Mouse (Mus musculus): ENCODE measurements around the gene Egfr. TPM values are rescaled to one million over a fixed set of nuclear protein-coding genes. Genes with fewer than 3 reads are reported as not detected.

Gene Egfr
- polyA plus RNA-seq, 1 experiment from 2014 or later: 4.6 TPM

DNA sequence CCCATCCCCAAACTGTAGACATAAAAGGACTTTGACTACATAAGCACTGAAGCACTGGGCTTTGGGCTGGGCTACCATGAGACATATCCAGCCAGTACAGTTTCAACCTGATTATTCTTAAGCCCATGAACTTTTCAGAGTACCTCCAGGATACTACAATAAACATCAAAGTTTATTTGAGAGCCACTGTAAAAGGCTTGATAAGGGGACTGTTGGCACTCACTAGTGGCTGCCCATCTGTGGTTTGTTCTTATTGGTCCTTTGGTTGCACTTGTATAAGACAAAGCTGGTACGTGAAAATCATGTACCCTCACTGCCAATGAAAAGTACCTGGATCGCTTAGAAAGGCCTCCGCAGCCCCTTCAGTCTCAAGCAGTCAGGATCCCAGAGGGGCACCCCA lies 162.8 kb downstream of the Egfr start:
- Histone ChIP-seq H3K4me2 (ENCODE audit: low read depth, low read length) (no peak overlapping the region), H3K27ac (ENCODE audit: low read depth, low read length) (no peak overlapping the region), H3K27me3 (ENCODE audit: control insufficient read depth, insufficient read depth, low read length) (no peaks in the 10 kb centered on the region), H3K36me3 (ENCODE audit: control insufficient read depth, insufficient read depth, low read length) (no peaks in the 10 kb centered on the region), H3K9me3 (ENCODE audit: control insufficient read depth, low read length) (no peaks in the 10 kb centered on the region), H3K4me1 (ENCODE audit: control insufficient read depth, insufficient read depth, low read length) (no peaks in the 10 kb centered on the region), H3K9ac (replicated peaks; ENCODE audit: low read depth, low read length) (no peak overlapping the region), H3K4me3 (ENCODE audit: low read depth, low read length) (no peak overlapping the region)
- WGBS: 73% methylated on average over 3 of the region's 3 CpGs
- no peak for ATAC-seq (ENCODE audit: low read depth)

DNA sequence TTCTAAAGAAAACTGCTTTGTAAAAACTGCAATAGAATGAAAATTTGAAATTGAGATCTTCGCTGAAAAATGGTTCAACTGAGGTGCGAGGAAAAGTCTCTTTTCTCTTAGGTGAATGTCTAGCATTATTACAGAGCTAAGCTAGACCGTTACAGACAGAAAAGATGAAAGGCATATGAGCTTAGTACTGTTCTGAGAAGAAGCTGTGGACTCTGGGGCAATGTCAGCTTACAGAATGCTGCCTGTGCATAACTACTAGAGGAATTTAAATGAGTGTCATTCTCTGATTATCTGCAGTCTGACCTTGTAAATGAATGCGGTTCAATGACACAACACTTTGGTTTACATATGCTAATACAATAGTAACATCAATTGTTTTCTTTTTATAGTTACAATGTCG lies 163.8 kb downstream of the Egfr start:
- no peak overlapping the region for H3K4me3 ChIP-seq (ENCODE audit: low read depth, low read length)
- no peaks in the 10 kb centered on the region for H3K36me3 ChIP-seq (ENCODE audit: control insufficient read depth, insufficient read depth, low read length)
- no peaks in the 10 kb centered on the region for H3K9me3 ChIP-seq (ENCODE audit: control insufficient read depth, low read length)
- no peak overlapping the region for H3K27ac ChIP-seq (ENCODE audit: low read depth, low read length)
- no peak overlapping the region for H3K4me2 ChIP-seq (ENCODE audit: low read depth, low read length)
- no peak for ATAC-seq (ENCODE audit: low read depth)
- no peaks in the 10 kb centered on the region for H3K4me1 ChIP-seq (ENCODE audit: control insufficient read depth, insufficient read depth, low read length)
- H3K9ac ChIP-seq (replicated peaks; ENCODE audit: low read depth, low read length): no peak overlapping the region
- WGBS: 70% methylated on average over 5 of the region's 5 CpGs
- no peaks in the 10 kb centered on the region for H3K27me3 ChIP-seq (ENCODE audit: control insufficient read depth, insufficient read depth, low read length)

DNA sequence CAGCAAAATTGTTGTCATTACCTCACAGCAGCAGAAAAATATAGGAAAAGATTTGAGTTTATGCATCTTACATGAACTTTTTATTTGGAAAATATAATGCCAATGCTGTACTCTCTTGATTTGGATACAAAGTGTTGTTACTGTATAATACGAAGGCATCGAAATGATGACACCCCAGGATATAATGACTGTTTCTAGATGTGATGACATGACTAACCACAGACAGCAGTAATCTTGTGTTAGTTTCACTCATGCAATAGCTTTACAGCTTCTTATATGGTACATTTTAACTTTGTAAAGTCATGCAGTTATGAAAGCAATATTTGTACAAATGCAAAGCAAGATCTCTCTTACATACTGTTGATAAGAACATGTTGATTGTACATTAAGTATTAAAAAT lies 165.5 kb downstream of the Egfr start:
- H3K27me3 ChIP-seq (ENCODE audit: control insufficient read depth, insufficient read depth, low read length): no peaks in the 10 kb centered on the region
- no peak overlapping the region for H3K9ac ChIP-seq (replicated peaks; ENCODE audit: low read depth, low read length)
- H3K4me2 ChIP-seq (ENCODE audit: low read depth, low read length): no peak overlapping the region
- H3K27ac ChIP-seq (ENCODE audit: low read depth, low read length): no peak overlapping the region
- no peaks in the 10 kb centered on the region for H3K36me3 ChIP-seq (ENCODE audit: control insufficient read depth, insufficient read depth, low read length)
- whole genome bisulfite sequencing: 98% methylated on average over 2 of the region's 2 CpGs
- ATAC-seq (ENCODE audit: low read depth): no peak
- no peaks in the 10 kb centered on the region for H3K4me1 ChIP-seq (ENCODE audit: control insufficient read depth, insufficient read depth, low read length)
- no peak overlapping the region for H3K4me3 ChIP-seq (ENCODE audit: low read depth, low read length)
- no peaks in the 10 kb centered on the region for H3K9me3 ChIP-seq (ENCODE audit: control insufficient read depth, low read length)

DNA sequence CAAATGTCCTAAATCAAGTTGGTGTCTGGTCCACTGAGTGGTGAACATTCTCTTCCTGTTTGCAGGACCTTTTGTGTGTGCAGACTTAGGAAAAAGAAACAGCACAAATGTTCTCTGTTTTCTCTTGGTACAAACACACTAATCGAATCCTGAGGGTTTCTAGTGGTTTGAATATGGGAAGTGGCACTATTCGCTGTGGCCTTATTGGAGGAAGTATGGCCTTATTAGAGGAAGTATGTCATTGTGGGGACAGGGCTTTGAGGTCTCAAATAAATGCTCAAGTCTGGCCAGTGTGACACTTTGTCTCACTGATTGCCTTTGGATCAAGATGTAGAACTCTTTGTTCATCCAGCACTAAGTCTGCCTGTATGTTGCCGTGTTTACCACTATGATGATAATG lies 180.2 kb downstream of the Egfr start:
- H3K4me1 ChIP-seq (ENCODE audit: control insufficient read depth, insufficient read depth, low read length): no peaks in the 10 kb centered on the region
- no peak overlapping the region for H3K4me3 ChIP-seq (ENCODE audit: low read depth, low read length)
- H3K4me2 ChIP-seq (ENCODE audit: low read depth, low read length): no peak overlapping the region
- H3K9me3 ChIP-seq (ENCODE audit: control insufficient read depth, low read length): no peaks in the 10 kb centered on the region
- WGBS: 91% methylated on average over 3 of the region's 3 CpGs
- H3K27ac ChIP-seq (ENCODE audit: low read depth, low read length): no peak overlapping the region
- H3K27me3 ChIP-seq (ENCODE audit: control insufficient read depth, insufficient read depth, low read length): no peaks in the 10 kb centered on the region
- no peak for ATAC-seq (ENCODE audit: low read depth)
- H3K9ac ChIP-seq (replicated peaks; ENCODE audit: low read depth, low read length): no peak overlapping the region
- no peaks in the 10 kb centered on the region for H3K36me3 ChIP-seq (ENCODE audit: control insufficient read depth, insufficient read depth, low read length)

DNA sequence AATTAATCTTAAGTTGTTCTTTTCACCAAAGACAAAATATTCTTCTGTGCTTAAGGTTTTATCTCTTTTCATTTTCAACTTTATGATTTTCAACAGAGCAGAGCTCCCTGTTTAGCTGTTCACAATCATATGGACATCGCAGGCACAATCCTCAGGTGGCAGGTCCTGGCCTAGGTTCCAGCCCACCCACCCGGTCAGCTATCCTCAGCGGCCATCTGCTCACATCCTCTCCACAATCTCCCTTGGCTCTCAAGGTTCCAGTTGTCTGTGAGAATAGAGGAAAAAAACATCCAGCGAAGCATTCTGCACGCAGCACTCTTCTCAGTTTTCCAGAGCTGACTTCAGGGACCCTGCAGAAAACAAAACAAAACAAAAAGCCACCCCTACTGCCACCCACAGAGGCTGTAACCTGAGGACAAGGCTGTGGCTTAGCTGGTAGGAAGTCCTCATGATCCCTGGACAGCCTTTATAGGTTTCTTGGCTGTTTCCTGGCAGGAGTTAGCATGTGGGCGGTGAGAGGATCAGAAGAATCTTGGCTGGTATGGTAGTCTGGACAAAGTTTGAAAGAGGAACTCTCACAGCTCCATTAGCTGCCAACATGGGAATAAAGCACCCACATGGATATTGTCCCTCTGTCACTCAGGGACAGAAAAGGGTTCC lies 183.7 kb downstream of the Egfr start:
- no peaks in the 10 kb centered on the region for H3K36me3 ChIP-seq (ENCODE audit: control insufficient read depth, insufficient read depth, low read length)
- H3K9ac ChIP-seq (replicated peaks; ENCODE audit: low read depth, low read length): no peak overlapping the region
- no peak overlapping the region for H3K4me2 ChIP-seq (ENCODE audit: low read depth, low read length)
- no peak overlapping the region for H3K27ac ChIP-seq (ENCODE audit: low read depth, low read length)
- no peaks in the 10 kb centered on the region for H3K27me3 ChIP-seq (ENCODE audit: control insufficient read depth, insufficient read depth, low read length)
- WGBS: 79% methylated on average over 6 of the region's 6 CpGs
- H3K4me1 ChIP-seq (ENCODE audit: control insufficient read depth, insufficient read depth, low read length): no peaks in the 10 kb centered on the region
- H3K4me3 ChIP-seq (ENCODE audit: low read depth, low read length): no peak overlapping the region
- ATAC-seq (ENCODE audit: low read depth): no peak
- no peaks in the 10 kb centered on the region for H3K9me3 ChIP-seq (ENCODE audit: control insufficient read depth, low read length)

DNA sequence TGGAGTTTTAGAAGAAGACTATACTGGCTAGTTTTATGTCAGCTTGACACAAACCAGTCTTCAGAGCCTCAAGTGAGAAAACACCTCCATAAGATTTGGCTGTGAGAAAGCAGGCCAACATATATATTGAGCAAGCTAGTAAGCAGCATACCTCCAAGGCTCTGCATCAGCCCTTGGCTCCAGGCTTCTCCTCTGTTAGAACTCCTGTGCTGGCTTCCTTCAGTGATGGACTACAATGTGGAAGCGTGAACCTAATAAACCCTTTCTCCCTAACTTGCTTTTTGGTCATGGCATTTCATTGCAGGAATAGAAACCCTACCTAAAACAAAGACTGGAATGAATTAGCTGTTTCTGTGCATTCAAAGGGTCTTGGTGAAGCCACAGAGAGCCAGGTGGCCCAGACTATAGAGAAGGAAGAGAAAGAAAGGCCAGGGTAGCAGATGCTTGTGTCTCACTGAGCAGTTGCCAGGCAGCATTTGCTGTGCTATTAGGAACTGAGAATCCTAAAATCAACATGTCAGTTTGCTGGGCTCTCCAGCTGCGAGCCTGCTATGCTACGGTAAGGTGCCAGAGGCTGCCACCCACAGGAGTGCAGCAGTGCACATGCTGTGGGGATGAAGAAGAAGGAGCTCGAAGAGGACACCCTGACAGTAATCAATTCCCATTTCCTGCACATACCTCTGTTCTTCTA lies 189.2 kb downstream of the Egfr start:
- Histone ChIP-seq H3K9me3 (ENCODE audit: control insufficient read depth, low read length) (no peaks in the 10 kb centered on the region), H3K9ac (replicated peaks; ENCODE audit: low read depth, low read length) (no peak overlapping the region), H3K4me3 (ENCODE audit: low read depth, low read length) (no peak overlapping the region), H3K27me3 (ENCODE audit: control insufficient read depth, insufficient read depth, low read length) (no peaks in the 10 kb centered on the region), H3K27ac (ENCODE audit: low read depth, low read length) (peak overlapping the region; percentile 22), H3K4me1 (ENCODE audit: control insufficient read depth, insufficient read depth, low read length) (peaks cover 6% of the 10 kb centered on the region; the same call in 1 of the 2 replicates), H3K4me2 (ENCODE audit: low read depth, low read length) (no peak overlapping the region), H3K36me3 (ENCODE audit: control insufficient read depth, insufficient read depth, low read length) (no peaks in the 10 kb centered on the region)
- peak; percentile 83; the same call in 1 of the 2 replicates for ATAC-seq (ENCODE audit: low read depth)
- WGBS: 26% methylated on average over 4 of the region's 4 CpGs

DNA sequence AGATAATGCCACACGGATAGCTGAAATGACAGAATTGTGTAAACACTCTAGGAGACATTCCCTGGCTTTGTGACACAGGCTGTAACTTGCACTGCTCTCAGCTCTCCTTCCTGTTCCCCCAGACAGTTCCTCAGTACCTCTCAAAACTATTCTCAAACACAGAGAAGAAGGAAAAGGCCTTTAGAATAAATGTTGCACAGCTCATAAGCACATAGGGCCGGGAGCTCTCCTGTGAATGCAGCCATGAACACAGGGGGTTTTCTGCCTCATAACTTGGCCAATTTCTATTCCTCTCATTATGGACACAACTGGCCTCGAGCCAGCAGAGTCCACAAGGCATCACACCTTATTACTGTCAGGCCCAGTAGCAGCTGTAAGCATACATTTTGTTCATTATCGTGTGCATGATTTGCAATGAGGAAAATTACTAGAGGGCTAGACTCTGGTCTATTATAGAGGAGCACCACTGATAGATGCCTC lies 190.0 kb downstream of the Egfr start:
- H3K36me3 ChIP-seq (ENCODE audit: control insufficient read depth, insufficient read depth, low read length): no peaks in the 10 kb centered on the region
- H3K9ac ChIP-seq (replicated peaks; ENCODE audit: low read depth, low read length): no peak overlapping the region
- H3K9me3 ChIP-seq (ENCODE audit: control insufficient read depth, low read length): no peaks in the 10 kb centered on the region
- H3K27ac ChIP-seq (ENCODE audit: low read depth, low read length): peak overlapping the region; percentile 22
- ATAC-seq (ENCODE audit: low read depth): peak; percentile 72; the same call in 1 of the 2 replicates
- no peak overlapping the region for H3K4me3 ChIP-seq (ENCODE audit: low read depth, low read length)
- H3K27me3 ChIP-seq (ENCODE audit: control insufficient read depth, insufficient read depth, low read length): no peaks in the 10 kb centered on the region
- peaks cover 6% of the 10 kb centered on the region; the same call in 1 of the 2 replicates for H3K4me1 ChIP-seq (ENCODE audit: control insufficient read depth, insufficient read depth, low read length)
- no peak overlapping the region for H3K4me2 ChIP-seq (ENCODE audit: low read depth, low read length)
- WGBS: 48% methylated on average over 4 of the region's 4 CpGs

DNA sequence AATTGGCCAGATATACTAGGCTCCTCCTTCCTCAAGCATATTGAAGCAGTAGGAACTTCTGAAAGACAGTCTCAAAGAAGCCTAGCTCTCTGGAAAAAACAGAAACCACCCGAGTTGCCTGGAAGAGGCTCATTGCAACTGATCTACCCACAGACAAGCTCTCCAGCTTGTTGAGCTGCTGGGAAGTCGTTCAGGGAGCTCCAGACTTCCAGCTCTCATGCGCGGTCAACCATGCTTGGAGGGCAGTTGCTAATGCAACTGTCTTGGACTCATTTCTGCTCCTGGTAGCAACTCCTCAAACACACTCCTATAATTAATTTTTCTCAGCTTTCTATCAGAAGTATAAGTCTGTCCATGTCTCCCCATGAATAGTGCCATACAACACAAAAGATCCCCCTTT lies 191.0 kb downstream of the Egfr start:
- ATAC-seq (ENCODE audit: low read depth): no peak
- Histone ChIP-seq H3K9me3 (ENCODE audit: control insufficient read depth, low read length) (no peaks in the 10 kb centered on the region), H3K27me3 (ENCODE audit: control insufficient read depth, insufficient read depth, low read length) (no peaks in the 10 kb centered on the region), H3K27ac (ENCODE audit: low read depth, low read length) (no peak overlapping the region), H3K4me3 (ENCODE audit: low read depth, low read length) (no peak overlapping the region), H3K4me2 (ENCODE audit: low read depth, low read length) (no peak overlapping the region), H3K4me1 (ENCODE audit: control insufficient read depth, insufficient read depth, low read length) (peaks cover 6% of the 10 kb centered on the region; the same call in 1 of the 2 replicates), H3K36me3 (ENCODE audit: control insufficient read depth, insufficient read depth, low read length) (no peaks in the 10 kb centered on the region), H3K9ac (replicated peaks; ENCODE audit: low read depth, low read length) (no peak overlapping the region)
- WGBS: 86% methylated on average over 4 of the region's 4 CpGs

DNA sequence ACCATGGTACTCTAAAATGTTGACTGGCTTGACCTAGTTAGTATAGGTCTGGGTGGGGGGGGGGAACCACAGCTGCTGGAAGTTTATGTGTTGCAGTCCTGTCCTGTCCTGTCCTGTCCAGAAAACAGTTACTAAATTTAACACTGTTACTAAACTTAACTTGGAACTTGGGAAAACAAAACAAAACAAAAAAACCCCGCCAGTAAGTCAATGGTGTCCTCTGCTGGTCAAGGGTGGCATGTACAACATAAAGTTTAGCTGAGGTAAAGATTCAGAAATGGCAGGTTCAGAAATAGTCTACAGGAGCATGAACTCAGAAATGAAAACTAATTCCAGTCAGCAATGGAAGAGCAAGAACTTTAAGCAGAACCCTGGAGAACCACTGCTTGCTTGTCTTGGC lies 196.8 kb downstream of the Egfr start:
- Histone ChIP-seq H3K27me3 (ENCODE audit: control insufficient read depth, insufficient read depth, low read length) (no peaks in the 10 kb centered on the region), H3K36me3 (ENCODE audit: control insufficient read depth, insufficient read depth, low read length) (no peaks in the 10 kb centered on the region), H3K4me2 (ENCODE audit: low read depth, low read length) (no peak overlapping the region), H3K4me3 (ENCODE audit: low read depth, low read length) (no peak overlapping the region), H3K27ac (ENCODE audit: low read depth, low read length) (no peak overlapping the region), H3K4me1 (ENCODE audit: control insufficient read depth, insufficient read depth, low read length) (no peaks in the 10 kb centered on the region), H3K9ac (replicated peaks; ENCODE audit: low read depth, low read length) (no peak overlapping the region), H3K9me3 (ENCODE audit: control insufficient read depth, low read length) (no peaks in the 10 kb centered on the region)
- WGBS: 40% methylated on average over 1 of the region's 1 CpGs
- no peak for ATAC-seq (ENCODE audit: low read depth)
